In the genomic region with DNA sequence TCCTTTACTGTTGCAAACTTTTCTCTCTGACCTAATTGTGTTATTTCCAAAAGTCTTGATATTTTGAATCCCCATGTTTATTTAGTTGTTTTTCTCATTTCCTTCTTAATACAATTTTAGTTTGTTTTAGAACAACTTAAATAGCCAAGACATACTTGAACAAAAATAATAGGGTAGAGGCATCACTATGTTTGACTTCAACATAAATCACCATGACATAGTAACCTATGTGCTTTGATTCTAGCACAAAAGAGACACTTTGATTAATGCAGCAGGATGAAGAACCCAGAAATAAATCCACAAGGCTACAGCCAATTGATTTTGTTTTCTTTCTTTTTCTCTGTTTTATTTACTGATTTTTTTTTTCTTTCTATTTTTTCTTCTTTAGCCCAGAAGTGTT, we compare ENCODE assay signal across 21 mouse cellular contexts.
DNase-seq lines count a peak whose midpoint lies in the region; ATAC-seq and TF ChIP-seq lines count a peak whose summit lies in the region.
"Had no signal": no experiment of that assay in that cellular context is flagged by ENCODE, and none has a peak within 500 bp of the region (broad histone marks: within the 10 kb centered on the region; RNA-seq: fewer than 3 reads in every experiment).

No protein-coding gene starts in this region.

- DNase-seq in kidney, adult 9 months, result no peak
- no peak for DNase-seq in kidney, adult 2 months
- DNase-seq in kidney, postnatal 0 days (ENCODE audit: low spot score), result peak; percentile 66
- DNase-seq in kidney, adult 18-20 months, result no peak
- DNase-seq: adrenal gland, adult 2 months; adrenal gland, adult 8-10 months; adrenal gland, postnatal 10 days; adrenal gland, postnatal 14 days; adrenal gland, postnatal 25 days; adrenal gland, postnatal 36 days; B cell, adult 2 months; cerebellum, adult 11 months; cerebellum, adult 11-12 months; cerebellum, adult 18-20 months had no signal

- no peak overlapping the region for H3K4me3 ChIP-seq in kidney, embryonic 14.5 days (ENCODE audit: low read length)
- no peak overlapping the region for H3K4me3 ChIP-seq in kidney, embryonic 15.5 days (replicated peaks)
- H3K4me3 ChIP-seq in kidney, adult 2 months (ENCODE audit: insufficient read depth, low read depth, low read length), result no peak overlapping the region
- H3K4me3 ChIP-seq in kidney, postnatal 0 days (replicated peaks; ENCODE audit: low read depth, low read length), result no peak overlapping the region

- no peak overlapping the region for H3K27ac ChIP-seq in kidney, embryonic 14.5 days (ENCODE audit: low read depth, low read length)
- H3K27ac ChIP-seq in kidney, embryonic 15.5 days, result no peak overlapping the region
- H3K27ac ChIP-seq in kidney, adult 2 months (ENCODE audit: insufficient read depth, low read depth, low read length), result no peak overlapping the region
- no peak overlapping the region for H3K27ac ChIP-seq in kidney, postnatal 0 days

- no peak overlapping the region for H3K4me2 ChIP-seq in kidney, embryonic 14.5 days (replicated peaks; ENCODE audit: low read depth, low read length)
- no peak overlapping the region for H3K4me2 ChIP-seq in kidney, embryonic 15.5 days
- H3K4me2 ChIP-seq in kidney, postnatal 0 days (ENCODE audit: low read length), result no peak overlapping the region

- H3K9ac ChIP-seq in kidney, embryonic 14.5 days (ENCODE audit: low read depth, low read length), result no peak overlapping the region
- no peak overlapping the region for H3K9ac ChIP-seq in kidney, embryonic 15.5 days
- H3K9ac ChIP-seq in kidney, postnatal 0 days (ENCODE audit: low read depth, low read length), result no peak overlapping the region

- no peaks in the 10 kb centered on the region for H3K4me1 ChIP-seq in kidney, embryonic 14.5 days (ENCODE audit: control insufficient read depth, insufficient read depth, low read length)
- H3K4me1 ChIP-seq in kidney, embryonic 15.5 days, result no peaks in the 10 kb centered on the region
- no peaks in the 10 kb centered on the region for H3K4me1 ChIP-seq in kidney, adult 2 months (ENCODE audit: control insufficient read depth, insufficient read depth, low read length)
- no peaks in the 10 kb centered on the region for H3K4me1 ChIP-seq in kidney, postnatal 0 days (replicated peaks; ENCODE audit: insufficient read depth, low read length)

- TF ChIP-seq CTCF in kidney, adult 2 months (conservative IDR thresholded peaks at IDR 0.05; ENCODE audit: insufficient read depth, insufficient read length, low read depth, low read length), result no peak
- TF ChIP-seq CTCF in kidney, postnatal 0 days (IDR thresholded peaks at IDR 0.05; ENCODE audit: low read depth), result no peak

- H3K9me3 ChIP-seq in kidney, embryonic 14.5 days (ENCODE audit: control insufficient read depth, low read length), result no peaks in the 10 kb centered on the region
- H3K9me3 ChIP-seq in kidney, embryonic 15.5 days (replicated peaks), result no peaks in the 10 kb centered on the region
- H3K9me3 ChIP-seq in kidney, postnatal 0 days (replicated peaks; ENCODE audit: low read length), result no peaks in the 10 kb centered on the region
- H3K9me3 ChIP-seq: G1E had no signal

- H3K27me3 ChIP-seq in kidney, embryonic 14.5 days (ENCODE audit: control insufficient read depth, insufficient read depth, low read length), result no peaks in the 10 kb centered on the region
- no peaks in the 10 kb centered on the region for H3K27me3 ChIP-seq in kidney, embryonic 15.5 days
- H3K27me3 ChIP-seq in kidney, adult 2 months (replicated peaks; ENCODE audit: control insufficient read depth, insufficient read depth, low read length), result no peaks in the 10 kb centered on the region
- H3K27me3 ChIP-seq in kidney, postnatal 0 days (ENCODE audit: insufficient read depth, low read length), result no peaks in the 10 kb centered on the region
- H3K27me3 ChIP-seq: CH12.LX had no signal

- H3K36me3 ChIP-seq in kidney, embryonic 14.5 days (ENCODE audit: control insufficient read depth, insufficient read depth, low read length), result no peaks in the 10 kb centered on the region
- H3K36me3 ChIP-seq in kidney, embryonic 15.5 days, result no peaks in the 10 kb centered on the region
- no peaks in the 10 kb centered on the region for H3K36me3 ChIP-seq in kidney, adult 2 months (ENCODE audit: control insufficient read depth, insufficient read depth, low read length)
- H3K36me3 ChIP-seq in kidney, postnatal 0 days (ENCODE audit: insufficient read depth, low read length), result no peaks in the 10 kb centered on the region
- H3K36me3 ChIP-seq: G1E had no signal

- TF ChIP-seq POLR2A in kidney, adult 2 months (IDR thresholded peaks at IDR 0.05; ENCODE audit: low read depth, low read length), result no peak

- ATAC-seq in kidney, embryonic 14.5 days (ENCODE audit: low FRiP score, low TSS enrichment), result peak; percentile 49; the same call in 1 of the 2 replicates
- 0 out of 2 replicates have a peak, but pooled peaks have one; percentile 54 for ATAC-seq in kidney, embryonic 15.5 days (replicated peaks; ENCODE audit: low FRiP score)
- ATAC-seq in kidney, postnatal 0 days (replicated peaks; ENCODE audit: low FRiP score, low read depth), result no peak
- ATAC-seq: activated CD4-positive, CD25-positive, alpha-beta regulatory T cell, adult 4 months; CD4-positive, CD25-positive, alpha-beta regulatory T cell, adult 4 months; Patski had no signal
